In the genomic region with DNA sequence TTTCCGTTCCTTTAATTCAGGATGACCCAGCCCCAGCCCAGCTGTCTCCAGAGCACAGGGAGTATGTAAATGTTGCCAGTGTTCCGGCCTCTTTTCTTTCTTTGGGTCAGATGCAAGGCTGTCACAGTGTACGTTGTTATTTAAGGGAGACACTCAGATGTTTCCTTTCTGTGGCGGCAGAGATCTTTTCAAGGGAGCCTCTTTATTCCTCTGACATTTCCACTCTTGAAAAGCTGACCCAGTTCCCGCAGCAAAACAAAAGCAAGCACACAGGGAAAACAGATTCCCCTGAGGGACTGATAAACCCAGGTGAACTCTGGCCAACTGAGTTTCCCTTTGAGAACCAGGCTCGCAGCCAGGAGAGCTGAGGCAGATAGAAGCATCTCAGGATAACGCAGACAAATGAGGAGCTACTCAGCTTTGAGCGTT, we compare ENCODE assay signal across 10 mouse cellular contexts.
DNase-seq lines count a peak whose midpoint lies in the region; ATAC-seq and TF ChIP-seq lines count a peak whose summit lies in the region.
"Had no signal": no experiment of that assay in that cellular context is flagged by ENCODE, and none has a peak within 500 bp of the region (broad histone marks: within the 10 kb centered on the region; RNA-seq: fewer than 3 reads in every experiment).

No protein-coding gene starts in this region.

- H3K9ac ChIP-seq in forebrain, embryonic 14.5 days (ENCODE audit: low read length), result no peak overlapping the region
- H3K9ac ChIP-seq in forebrain, embryonic 12.5 days, result no peak overlapping the region
- H3K9ac ChIP-seq: embryonic facial prominence, embryonic 15.5 days; limb, embryonic 12.5 days had no signal

- WGBS in forebrain, embryonic 14.5 days, result 10% methylated on average over 8 of the region's 8 CpGs
- 6% methylated on average over 8 of the region's 8 CpGs for WGBS in forebrain, embryonic 12.5 days
- 13% methylated on average over 8 of the region's 8 CpGs for WGBS in kidney, adult 2 months

- H3K27me3 ChIP-seq in forebrain, embryonic 14.5 days (replicated peaks; ENCODE audit: control insufficient read depth, insufficient read depth, low read length), result no peaks in the 10 kb centered on the region
- H3K27me3 ChIP-seq in forebrain, embryonic 12.5 days, result peaks cover 19% of the 10 kb centered on the region
- H3K27me3 ChIP-seq in kidney, adult 2 months (replicated peaks; ENCODE audit: control insufficient read depth, insufficient read depth, low read length), result no peaks in the 10 kb centered on the region
- H3K27me3 ChIP-seq: embryonic facial prominence, embryonic 15.5 days had no signal

- TF ChIP-seq CTCF in kidney, adult 2 months (conservative IDR thresholded peaks at IDR 0.05; ENCODE audit: insufficient read depth, insufficient read length, low read depth, low read length), result no peak

- 0 out of 2 replicates have a peak, but pooled peaks have one; percentile 29 for ATAC-seq in forebrain, embryonic 14.5 days
- no peak for ATAC-seq in forebrain, embryonic 12.5 days (ENCODE audit: low FRiP score)

- no peak overlapping the region for H3K4me2 ChIP-seq in forebrain, embryonic 14.5 days (ENCODE audit: low read length)
- H3K4me2 ChIP-seq in forebrain, embryonic 12.5 days, result no peak overlapping the region
- H3K4me2 ChIP-seq: embryonic facial prominence, embryonic 15.5 days; limb, embryonic 12.5 days had no signal

- peak overlapping the region; percentile 3; the same call in 1 of the 2 replicates for H3K27ac ChIP-seq in forebrain, embryonic 14.5 days (ENCODE audit: low read depth, low read length)
- no peak overlapping the region for H3K27ac ChIP-seq in forebrain, embryonic 12.5 days
- no peak overlapping the region for H3K27ac ChIP-seq in kidney, adult 2 months (ENCODE audit: insufficient read depth, low read depth, low read length)
- H3K27ac ChIP-seq: embryonic facial prominence, embryonic 15.5 days; limb, embryonic 12.5 days had no signal

- no peaks in the 10 kb centered on the region for H3K36me3 ChIP-seq in forebrain, embryonic 14.5 days (ENCODE audit: control insufficient read depth, insufficient read depth, low read length)
- no peaks in the 10 kb centered on the region for H3K36me3 ChIP-seq in forebrain, embryonic 12.5 days (replicated peaks)
- H3K36me3 ChIP-seq in kidney, adult 2 months (ENCODE audit: control insufficient read depth, insufficient read depth, low read length), result no peaks in the 10 kb centered on the region
- H3K36me3 ChIP-seq: embryonic facial prominence, embryonic 15.5 days; limb, embryonic 12.5 days had no signal

- H3K4me3 ChIP-seq in forebrain, embryonic 14.5 days (ENCODE audit: low read depth, low read length), result no peak overlapping the region
- no peak overlapping the region for H3K4me3 ChIP-seq in forebrain, embryonic 12.5 days (replicated peaks)
- no peak overlapping the region for H3K4me3 ChIP-seq in kidney, adult 2 months (ENCODE audit: insufficient read depth, low read depth, low read length)
- H3K4me3 ChIP-seq: embryonic facial prominence, embryonic 15.5 days; limb, embryonic 12.5 days had no signal

- H3K9me3 ChIP-seq in forebrain, embryonic 14.5 days (replicated peaks; ENCODE audit: control insufficient read depth, low read length), result no peaks in the 10 kb centered on the region
- no peaks in the 10 kb centered on the region for H3K9me3 ChIP-seq in forebrain, embryonic 12.5 days
- H3K9me3 ChIP-seq: embryonic facial prominence, embryonic 15.5 days; limb, embryonic 12.5 days had no signal

- H3K4me1 ChIP-seq in forebrain, embryonic 14.5 days (ENCODE audit: control insufficient read depth, insufficient read depth, low read length), result peaks cover 7% of the 10 kb centered on the region; the same call in 1 of the 2 replicates
- H3K4me1 ChIP-seq in forebrain, embryonic 12.5 days, result peaks cover 11% of the 10 kb centered on the region
- H3K4me1 ChIP-seq in kidney, adult 2 months (ENCODE audit: control insufficient read depth, insufficient read depth, low read length), result no peaks in the 10 kb centered on the region

- no peak for TF ChIP-seq POLR2A in kidney, adult 2 months (IDR thresholded peaks at IDR 0.05; ENCODE audit: low read depth, low read length)

- DNase-seq in forebrain, embryonic 14.5 days (ENCODE audit: low spot score), result peak; percentile 51
- DNase-seq in R1 (ENCODE audit: low read depth, low spot score), result peak; percentile 91
- peak; percentile 7 to 8 for DNase-seq in frontal cortex, postnatal 14 days (ENCODE audit: low spot score in 2 of 2)
- DNase-seq in kidney, adult 2 months, result peak; percentile 72
- peak; percentile 51 for DNase-seq in retina, embryonic 14.5 days (ENCODE audit: low spot score)
- no peak for DNase-seq in thymus, postnatal 36 days
- no peak for DNase-seq in layer of hippocampus, postnatal 25 days (ENCODE audit: extremely low spot score in 1 of 2, low spot score in 1 of 2)

Comparison
In these comparisons a context has a peak if more than half of its experiments do, and no peak if none do; other contexts are left out.
1. DNase-seq: peak in forebrain, embryonic 14.5 days (single experiment), R1 (single experiment), frontal cortex, postnatal 14 days (2 of 2), kidney, adult 2 months (single experiment) and retina, embryonic 14.5 days (single experiment); none in thymus, postnatal 36 days (0 of 2) and layer of hippocampus, postnatal 25 days (0 of 2).